Mouse (Mus musculus) lung, embryonic 15.5 days (tissue): ENCODE results near the gene Gm36210. TPM values are rescaled to one million over a fixed set of nuclear protein-coding genes. Genes with fewer than 3 reads are reported as not detected.

Experiments used
- ATAC-seq: fragments of 200-750 bp; cut with Nextera tagmentation; 2 replicates; pipeline ENCODE4 v1.8.0; 2017; ENCODE audit warnings: moderate number of reproducible peaks, borderline replicate concordance; ENCODE audit not compliant: low FRiP score, low TSS enrichment; ENCODE audit errors: extremely low read depth
- H3K27ac ChIP-seq: fragments of 300-500 bp; sonication (generic); 2 replicates; pipeline ENCODE4 v1.5.1; 2015; ENCODE audit warnings: moderate library complexity, mild to moderate bottlenecking, inconsistent platforms
- H3K27me3 ChIP-seq: fragments of 300-500 bp; sonication (generic); 2 replicates; pipeline ENCODE4 v1.6.1; 2015; ENCODE audit warnings: inconsistent platforms
- H3K36me3 ChIP-seq: fragments of 300-500 bp; sonication (generic); 2 replicates; pipeline ENCODE4 v1.6.1; 2015; ENCODE audit warnings: inconsistent platforms
- H3K4me1 ChIP-seq: fragments of 300-500 bp; sonication (generic); 2 replicates; pipeline ENCODE4 v1.6.1; 2015; ENCODE audit warnings: inconsistent platforms
- H3K4me2 ChIP-seq: fragments of 300-500 bp; sonication (generic); 2 replicates; pipeline ENCODE4 v1.6.1; 2015; ENCODE audit warnings: inconsistent platforms, mild to moderate bottlenecking, moderate library complexity
- H3K4me3 ChIP-seq: fragments of 300-500 bp; sonication (generic); 2 replicates; pipeline ENCODE4 v1.5.1; 2015; ENCODE audit warnings: mild to moderate bottlenecking, inconsistent platforms
- H3K9ac ChIP-seq: fragments of 300-500 bp; sonication (generic); 2 replicates; pipeline ENCODE4 v1.6.1; 2015; ENCODE audit warnings: inconsistent platforms
- H3K9me3 ChIP-seq: fragments of 300-500 bp; sonication (generic); 2 replicates; pipeline ENCODE4 v1.6.1; 2016; ENCODE audit warnings: inconsistent platforms
- WGBS: fragments of 180-500 bp; shearing (Covaris S2); methylation state at CpG from one replicate; pipeline ENCODE4 v1.1.7; 2015; 5-methylcytosine and 5-hydroxymethylcytosine counted together
- polyA plus RNA-seq: library from polyadenylated mRNA; unstranded; fragments of >200 nt; fragmentation: Nextera tagmentation; extraction: Ambion mirVana; gene quantifications from 2 replicates; pipeline ENCODE4 v1.2.1, GENCODE M21; 2015

Gm36210 gene
- polyA plus RNA-seq, 1 experiment from 2014 or later = not detected

GRCm38 (mm10) chr7:4853613-4854012, 52.7 kb downstream of the Gm36210 start:
- WGBS = 59% methylated on average over 3 of the region's 3 CpGs

GRCm38 (mm10) chr7:4851315-4851688, 55.0 kb downstream of the Gm36210 start:
- 68% methylated on average over 8 of the region's 8 CpGs for WGBS
- H3K4me1 ChIP-seq = no peaks in the 10 kb centered on the region
- no peaks in the 10 kb centered on the region for H3K36me3 ChIP-seq
- H3K9ac ChIP-seq = no peak overlapping the region
- no peak overlapping the region for H3K4me2 ChIP-seq
- H3K9me3 ChIP-seq = no peaks in the 10 kb centered on the region
- no peaks in the 10 kb centered on the region for H3K27me3 ChIP-seq
- no peak overlapping the region for H3K27ac ChIP-seq
- H3K4me3 ChIP-seq = no peak overlapping the region
- no peak for ATAC-seq

More at GRCm38 (mm10) chr7:4853613-4854012, 52.7 kb downstream of the Gm36210 start:
- no peak overlapping the region for H3K4me2 ChIP-seq
- no peaks in the 10 kb centered on the region for H3K36me3 ChIP-seq
- H3K9me3 ChIP-seq = no peaks in the 10 kb centered on the region
- no peaks in the 10 kb centered on the region for H3K4me1 ChIP-seq
- no peaks in the 10 kb centered on the region; the same call in 1 of the 2 replicates for H3K27me3 ChIP-seq
- no peak overlapping the region for H3K27ac ChIP-seq
- no peak overlapping the region for H3K9ac ChIP-seq
- ATAC-seq = no peak
- no peak overlapping the region for H3K4me3 ChIP-seq

GRCm38 (mm10) chr7:4850621-4851314, 55.5 kb downstream of the Gm36210 start:
- 73% methylated on average over 11 of the region's 11 CpGs for WGBS
- H3K4me1 ChIP-seq = no peaks in the 10 kb centered on the region
- no peaks in the 10 kb centered on the region for H3K36me3 ChIP-seq
- ATAC-seq = no peak
- no peak overlapping the region for H3K9ac ChIP-seq
- no peak overlapping the region for H3K4me2 ChIP-seq
- H3K9me3 ChIP-seq = no peaks in the 10 kb centered on the region
- no peaks in the 10 kb centered on the region for H3K27me3 ChIP-seq
- H3K27ac ChIP-seq = no peak overlapping the region
- no peak overlapping the region for H3K4me3 ChIP-seq

- H3K27ac ChIP-seq = no peak overlapping the region
- H3K36me3 ChIP-seq = no peaks in the 10 kb centered on the region
- no peak overlapping the region for H3K9ac ChIP-seq
- H3K4me3 ChIP-seq = no peak overlapping the region
- ATAC-seq = no peak
- WGBS = 44% methylated on average over 9 of the region's 9 CpGs
- H3K4me1 ChIP-seq = peaks cover 5% of the 10 kb centered on the region
- H3K27me3 ChIP-seq = peaks cover 13% of the 10 kb centered on the region
- H3K9me3 ChIP-seq = no peaks in the 10 kb centered on the region
- H3K4me2 ChIP-seq = no peak overlapping the region
These were observed 56.9 kb downstream of the Gm36210 start for GRCm38 (mm10) chr7:4849372-4849771.

Other genes starting within 250 kb of the Gm36210 start
- gene Ppp6r1, start 247.5 kb downstream of the Gm36210 start, polyA plus RNA-seq = 9.0 and 9.2 TPM in 2 replicates
- 99.4 and 99.6 TPM in 2 replicates for gene Hspbp1, start 221.4 kb downstream of the Gm36210 start, polyA plus RNA-seq
- 0.87 and 1.1 TPM in 2 replicates for gene Brsk1, start 215.9 kb downstream of the Gm36210 start, polyA plus RNA-seq
- gene Tmem150b, start 181.3 kb downstream of the Gm36210 start, polyA plus RNA-seq = 0.07 and 0.10 TPM in 2 replicates
- gene Kmt5c, start 166.4 kb downstream of the Gm36210 start, polyA plus RNA-seq = 53.9 and 60.3 TPM in 2 replicates
- 62.9 and 64.1 TPM in 2 replicates for gene Cox6b2, start 153.4 kb downstream of the Gm36210 start, polyA plus RNA-seq
- gene Fam71e2, start 135.2 kb downstream of the Gm36210 start, polyA plus RNA-seq = not detected in 2 replicates
- 0.19 and 0.26 TPM in 2 replicates for gene Il11, start 123.7 kb downstream of the Gm36210 start, polyA plus RNA-seq
- gene Tmem190, start 123.6 kb downstream of the Gm36210 start, polyA plus RNA-seq = 0.57 and 0.76 TPM in 2 replicates
- gene Tmem238, start 116.9 kb downstream of the Gm36210 start, polyA plus RNA-seq = 20.8 and 21.4 TPM in 2 replicates
- gene Rpl28, start 113.6 kb downstream of the Gm36210 start, polyA plus RNA-seq = 314 and 334 TPM in 2 replicates
- gene Ube2s, start 93.9 kb downstream of the Gm36210 start, polyA plus RNA-seq = 409 and 411 TPM in 2 replicates
- gene Shisa7, start 61.8 kb downstream of the Gm36210 start, polyA plus RNA-seq = 0.94 and 1.3 TPM in 2 replicates
- gene Isoc2b, start 36.3 kb downstream of the Gm36210 start, polyA plus RNA-seq = 10.6 and 12.3 TPM in 2 replicates
- 0.63 and 0.81 TPM in 2 replicates for gene Isoc2a, start 29.4 kb downstream of the Gm36210 start, polyA plus RNA-seq
- gene Zfp628, start 8.7 kb upstream of the Gm36210 start, polyA plus RNA-seq = 3.2 and 3.4 TPM in 2 replicates
- 2.8 and 3.7 TPM in 2 replicates for gene Nat14, start 15.5 kb upstream of the Gm36210 start, polyA plus RNA-seq
- 1.6 and 2.2 TPM in 2 replicates for gene Ssc5d, start 19.3 kb upstream of the Gm36210 start, polyA plus RNA-seq
- 0.39 and 1.2 TPM in 2 replicates for gene Sbk2, start 57.9 kb upstream of the Gm36210 start, polyA plus RNA-seq
- 0.52 and 0.77 TPM in 2 replicates for gene Sbk3, start 64.7 kb upstream of the Gm36210 start, polyA plus RNA-seq
- gene Zfp579, start 89.6 kb upstream of the Gm36210 start, polyA plus RNA-seq = 31.5 and 32.0 TPM in 2 replicates
- gene Zfp524, start 107.9 kb upstream of the Gm36210 start, polyA plus RNA-seq = 15.8 TPM in 2 replicates
- gene Fiz1, start 108.2 kb upstream of the Gm36210 start, polyA plus RNA-seq = 45.5 and 47.3 TPM in 2 replicates
- gene Gm44973, start 109.0 kb upstream of the Gm36210 start, polyA plus RNA-seq = 1.2 TPM in 1 of 2 replicates, not detected in the other
- gene Zfp865, start 113.9 kb upstream of the Gm36210 start, polyA plus RNA-seq = 6.4 and 6.7 TPM in 2 replicates
- gene Ccdc106, start 114.0 kb upstream of the Gm36210 start, polyA plus RNA-seq = 7.0 and 7.6 TPM in 2 replicates
- not detected in 2 replicates for gene 4632433K11Rik, start 127.6 kb upstream of the Gm36210 start, polyA plus RNA-seq
- 4.9 and 5.0 TPM in 2 replicates for gene Zfp784, start 131.9 kb upstream of the Gm36210 start, polyA plus RNA-seq
- 29.2 and 30.0 TPM in 2 replicates for gene Zfp580, start 145.0 kb upstream of the Gm36210 start, polyA plus RNA-seq
- gene U2af2, start 155.6 kb upstream of the Gm36210 start, polyA plus RNA-seq = 147 and 150 TPM in 2 replicates
- 55.1 and 60.5 TPM in 2 replicates for gene Epn1, start 173.7 kb upstream of the Gm36210 start, polyA plus RNA-seq
- not detected in 2 replicates for gene Rfpl4, start 210.4 kb upstream of the Gm36210 start, polyA plus RNA-seq
- gene Rasl2-9, start 219.4 kb upstream of the Gm36210 start, polyA plus RNA-seq = 0.47 and 0.64 TPM in 2 replicates
- gene Vmn1r55, start 243.2 kb upstream of the Gm36210 start, polyA plus RNA-seq = not detected in 2 replicates